Mouse (Mus musculus): ENCODE results near the gene Ctcf.

Ctcf gene

DNA sequence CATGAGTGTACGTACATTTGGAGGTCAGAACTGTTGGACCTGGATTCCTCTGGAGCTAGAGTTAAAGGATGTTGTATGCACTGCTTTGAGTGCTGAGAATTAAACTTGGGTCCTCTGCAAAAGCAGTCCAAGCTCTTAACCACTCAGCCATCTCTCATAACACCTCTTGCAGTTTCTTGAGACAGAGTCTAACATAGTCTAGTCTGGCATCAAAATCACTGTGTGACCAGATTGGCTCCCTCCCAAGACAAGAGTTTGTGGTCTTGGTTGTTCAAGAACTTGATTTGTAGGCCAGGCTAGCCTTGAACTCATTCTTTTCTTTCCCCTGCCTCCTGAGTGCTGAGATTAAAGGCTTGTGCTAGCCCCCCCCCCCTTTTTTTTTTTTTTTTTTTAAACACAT is 12.6 kb downstream of the Ctcf start:
- no peak for DNase-seq (ENCODE audit: low read depth, low spot score)

DNA sequence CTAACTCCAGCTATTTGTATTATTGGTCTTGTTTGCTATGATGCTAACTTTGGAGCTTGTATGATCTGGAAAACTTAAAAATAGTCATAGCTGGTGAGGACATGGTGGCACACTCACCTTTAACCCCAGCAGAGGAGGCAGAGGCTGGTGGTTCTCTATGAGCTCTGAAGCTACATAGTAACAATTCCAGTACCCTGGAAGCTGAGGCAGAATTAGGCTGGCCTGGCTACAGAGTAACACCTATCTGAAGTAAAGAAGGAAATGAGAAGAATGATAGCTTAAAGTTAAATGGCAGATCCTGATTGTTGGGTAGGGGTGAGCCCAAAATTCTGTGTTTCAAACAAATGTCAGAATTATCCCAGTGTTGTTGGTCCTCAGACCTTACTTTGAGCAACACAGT is 21.3 kb downstream of the Ctcf start:
- DNase-seq (ENCODE audit: low read depth, low spot score), result no peak

DNA sequence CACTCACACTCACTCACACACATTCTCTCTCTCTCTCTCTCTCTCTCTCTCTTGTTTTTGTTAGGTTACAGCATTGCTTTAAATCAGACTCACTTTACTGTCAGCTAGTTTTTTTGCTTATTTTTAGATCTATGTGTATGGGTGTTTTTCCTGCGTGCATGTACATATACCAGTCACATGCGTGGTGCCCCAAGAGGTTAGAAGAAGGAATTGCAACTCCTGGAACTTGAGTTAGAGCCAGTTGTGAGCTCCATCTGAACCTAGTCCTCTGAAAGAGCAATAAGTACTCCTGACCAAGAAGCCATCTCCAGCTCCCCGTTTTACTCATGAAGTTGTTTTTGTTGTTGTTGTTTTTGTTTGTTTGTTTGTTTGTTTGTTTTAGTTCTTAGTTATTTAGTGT is 24.8 kb downstream of the Ctcf start:
- peak; percentile 80 for DNase-seq (ENCODE audit: low read depth, low spot score)

DNA sequence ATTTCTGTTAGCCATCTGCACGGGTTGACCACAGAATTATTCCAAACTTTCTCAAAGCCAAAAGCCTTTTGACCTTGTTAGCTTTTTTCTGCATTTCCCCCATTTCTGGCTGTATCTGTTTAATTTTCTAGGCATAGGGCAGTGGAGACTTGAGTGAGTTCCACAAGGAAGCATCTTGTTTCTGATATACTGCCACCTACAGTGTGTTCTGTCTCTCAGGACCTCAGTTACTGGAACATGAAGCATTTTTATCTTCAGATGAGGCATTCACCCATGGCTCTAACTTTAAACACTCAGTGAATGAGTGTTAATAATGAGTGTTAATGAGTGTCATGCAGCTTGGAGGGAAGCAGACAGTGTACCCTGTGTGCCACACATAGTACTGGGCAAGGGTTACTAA is 41.5 kb downstream of the Ctcf start:
- DNase-seq (ENCODE audit: low read depth, low spot score), result no peak

DNA sequence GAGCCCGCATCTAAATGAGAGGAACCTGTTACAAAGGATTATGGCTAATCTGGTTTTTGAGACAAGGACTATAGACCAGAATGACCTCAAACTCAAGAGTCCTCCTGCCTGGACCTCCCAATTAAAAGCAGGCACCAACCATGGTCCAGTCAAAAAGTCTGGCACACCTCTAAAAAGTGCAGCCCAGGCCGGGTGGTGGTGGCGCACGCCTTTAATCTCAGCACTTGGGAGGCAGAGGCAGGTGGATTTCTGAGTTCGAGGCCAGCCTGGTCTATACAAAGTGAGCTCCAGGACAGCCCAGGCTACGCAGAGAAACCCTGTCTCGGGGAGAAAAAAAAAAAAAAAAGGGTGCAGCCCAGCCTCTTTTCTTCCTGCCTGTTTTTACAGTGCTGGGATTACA is 49.0 kb downstream of the Ctcf start:
- DNase-seq (ENCODE audit: low read depth, low spot score), result no peak

DNA sequence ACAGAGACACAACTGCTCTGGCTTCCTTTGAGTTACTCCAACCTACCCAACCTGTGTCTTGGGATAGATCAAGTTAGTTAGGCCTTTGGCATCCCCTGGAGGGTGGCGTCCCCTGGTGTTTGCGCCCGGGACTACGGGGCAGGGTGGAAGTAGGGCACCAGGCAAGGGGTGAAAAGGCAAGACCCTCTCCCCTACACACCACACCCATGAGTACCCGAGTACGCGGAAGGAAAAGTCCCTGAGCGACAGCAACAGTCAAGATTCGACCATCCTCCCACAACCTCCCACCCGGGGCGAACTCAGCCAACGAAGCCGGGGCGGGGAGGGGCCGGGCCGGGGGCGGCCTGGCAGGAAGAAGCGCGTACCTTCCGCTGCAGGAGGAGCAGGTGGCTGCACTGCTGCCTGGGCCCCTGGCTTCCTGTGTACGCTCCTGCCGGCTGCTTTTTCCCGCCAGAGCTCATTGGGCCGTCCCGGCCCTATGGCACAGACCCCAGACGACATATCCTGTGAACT is 49.5 kb downstream of the Ctcf start, which contains the start of gene Carmil2:
Carmil2 (plus strand) TSS at position 479 of the 513 bp plus-strand sequence.
- peak; percentile 87 for DNase-seq (ENCODE audit: low read depth, low spot score)

DNA sequence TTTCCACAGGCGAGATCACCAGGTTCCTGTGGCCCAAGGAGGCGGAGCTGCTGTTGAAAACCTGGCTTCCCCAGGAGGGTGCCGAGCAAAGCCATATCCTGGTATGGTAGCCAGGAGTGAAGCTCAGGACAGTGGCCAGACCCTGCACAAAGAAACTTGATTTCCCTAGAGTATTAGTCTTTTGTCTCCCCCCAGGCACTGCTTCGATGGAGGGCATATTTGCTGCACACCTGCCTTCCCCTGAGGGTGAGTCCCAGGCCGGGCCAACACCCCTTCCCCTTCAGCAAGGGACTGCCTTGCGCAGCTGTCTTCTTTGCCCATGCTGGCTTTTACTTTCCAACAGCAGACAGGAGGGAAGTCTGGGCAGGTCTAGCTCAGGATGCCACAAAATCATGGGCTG is 50.2 kb downstream of the Ctcf start:
- DNase-seq (ENCODE audit: low read depth, low spot score), result peak; percentile 54

DNA sequence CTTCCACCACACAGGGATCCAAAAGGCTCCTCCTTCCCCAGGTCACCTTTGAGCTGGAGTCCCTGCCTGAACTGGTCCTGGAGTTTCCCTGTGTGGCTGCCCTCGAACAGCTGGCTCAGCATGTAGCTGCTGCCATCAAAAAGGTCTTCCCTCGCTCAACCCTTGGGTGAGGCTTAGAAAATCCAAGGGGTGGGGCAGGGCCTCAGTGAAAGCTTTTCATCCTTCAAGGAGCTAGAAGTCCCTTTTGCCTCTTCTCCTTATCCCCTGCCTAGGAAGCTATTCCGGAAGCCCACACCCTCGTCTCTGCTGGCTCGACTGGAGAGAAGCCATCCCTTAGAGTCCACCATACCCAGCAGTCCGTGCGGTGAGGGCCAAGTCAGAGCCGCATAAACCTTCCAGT is 51.1 kb downstream of the Ctcf start:
- peak; percentile 82 for DNase-seq (ENCODE audit: low read depth, low spot score)

DNA sequence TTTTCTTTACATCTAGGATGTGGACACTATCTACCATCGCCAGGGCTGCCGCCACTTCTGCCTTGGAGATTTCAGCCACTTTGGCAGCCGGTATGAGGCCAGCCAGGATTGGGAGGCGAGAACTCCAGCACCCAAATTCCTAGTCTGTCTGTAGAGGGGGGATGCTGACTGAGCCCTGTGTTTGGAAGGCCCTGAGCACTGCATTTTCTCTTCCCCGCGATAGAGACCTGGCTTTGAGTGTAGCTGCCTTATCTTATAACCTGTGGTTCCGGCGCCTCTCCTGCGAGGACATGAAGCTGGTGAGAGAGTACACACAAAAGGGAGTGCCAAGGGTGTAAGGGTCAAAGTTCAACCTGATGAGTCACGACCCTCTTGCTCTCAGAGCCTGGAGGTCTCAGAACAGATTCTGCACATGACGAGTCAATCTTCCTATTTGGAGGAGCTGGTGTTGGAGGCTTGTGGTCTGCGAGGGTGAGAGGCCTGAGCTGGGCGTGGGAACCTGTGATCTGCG is 51.9 kb downstream of the Ctcf start:
- no peak for DNase-seq (ENCODE audit: low read depth, low spot score)

DNA sequence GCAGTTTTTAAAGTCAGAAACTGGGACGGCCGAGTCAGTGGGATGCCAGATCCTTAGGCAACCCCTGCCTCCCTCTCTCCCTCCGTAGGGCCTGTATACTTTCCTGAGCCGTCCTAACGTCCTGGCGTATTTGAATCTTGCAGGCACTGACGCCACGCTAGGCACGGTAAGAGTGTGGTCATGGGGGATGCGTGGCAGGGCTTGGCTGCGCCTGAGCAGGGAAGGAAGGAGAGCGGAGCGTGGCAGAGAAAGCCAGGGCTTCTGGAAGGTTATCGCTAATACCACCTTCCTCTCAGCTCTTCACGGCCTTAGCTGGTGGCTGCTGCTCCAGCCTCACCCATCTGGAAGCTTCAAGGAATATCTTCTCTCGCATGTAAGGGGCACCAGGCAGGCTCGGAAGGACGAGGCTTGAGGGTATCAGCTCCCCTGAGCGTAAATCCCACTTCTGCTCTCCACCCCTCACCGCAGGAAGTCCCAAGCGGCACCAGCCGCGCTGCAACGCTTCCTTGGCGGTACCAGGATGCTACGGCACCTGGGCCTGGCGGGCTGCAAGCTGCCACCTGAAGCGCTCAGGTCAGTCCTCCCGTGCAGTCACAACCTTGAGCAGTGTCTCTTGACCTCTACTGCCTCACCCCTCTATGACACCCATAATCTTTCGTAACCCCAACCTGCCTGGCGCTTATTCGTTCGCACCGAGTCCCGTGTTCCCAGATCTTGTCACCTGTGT is 53.1 kb downstream of the Ctcf start:
- DNase-seq (ENCODE audit: low read depth, low spot score), result peak; percentile 41

DNA sequence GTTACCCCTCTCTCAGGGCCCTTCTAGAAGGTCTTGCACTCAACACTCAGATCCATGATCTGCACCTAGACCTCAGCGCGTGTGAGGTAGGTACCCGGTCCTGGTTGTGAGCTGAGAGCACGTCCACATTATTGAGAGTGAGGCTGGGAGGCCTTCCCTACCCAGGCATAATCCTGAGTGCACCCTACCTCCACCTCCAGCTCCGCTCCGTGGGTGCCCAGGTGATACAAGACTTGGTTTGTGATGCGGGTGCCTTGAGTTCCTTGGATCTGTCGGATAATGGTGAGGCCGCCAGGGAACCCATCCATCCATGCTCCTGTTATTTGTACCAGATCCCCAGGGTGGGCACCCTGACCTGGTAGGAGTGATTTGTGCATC is 53.6 kb downstream of the Ctcf start:
- DNase-seq (ENCODE audit: low read depth, low spot score), result no peak

DNA sequence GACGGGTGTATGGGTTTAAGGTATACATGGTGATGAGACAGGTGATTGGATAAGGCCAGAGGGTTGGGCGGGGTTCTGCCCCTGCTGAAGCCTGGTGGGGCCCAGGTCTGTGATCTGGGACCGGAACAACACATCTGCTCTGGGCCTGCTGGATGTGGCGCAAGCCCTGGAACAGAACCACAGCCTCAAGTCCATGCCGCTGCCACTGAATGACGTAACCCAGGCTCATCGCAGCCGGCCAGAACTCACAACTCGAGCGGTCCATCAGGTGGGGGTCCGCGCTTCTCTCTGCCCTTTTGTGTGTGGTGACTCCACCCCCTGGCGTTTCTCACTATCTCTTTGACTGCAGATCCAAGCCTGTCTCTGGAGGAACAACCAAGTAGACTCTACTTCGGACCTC is 54.6 kb downstream of the Ctcf start:
- no peak for DNase-seq (ENCODE audit: low read depth, low spot score)

DNA sequence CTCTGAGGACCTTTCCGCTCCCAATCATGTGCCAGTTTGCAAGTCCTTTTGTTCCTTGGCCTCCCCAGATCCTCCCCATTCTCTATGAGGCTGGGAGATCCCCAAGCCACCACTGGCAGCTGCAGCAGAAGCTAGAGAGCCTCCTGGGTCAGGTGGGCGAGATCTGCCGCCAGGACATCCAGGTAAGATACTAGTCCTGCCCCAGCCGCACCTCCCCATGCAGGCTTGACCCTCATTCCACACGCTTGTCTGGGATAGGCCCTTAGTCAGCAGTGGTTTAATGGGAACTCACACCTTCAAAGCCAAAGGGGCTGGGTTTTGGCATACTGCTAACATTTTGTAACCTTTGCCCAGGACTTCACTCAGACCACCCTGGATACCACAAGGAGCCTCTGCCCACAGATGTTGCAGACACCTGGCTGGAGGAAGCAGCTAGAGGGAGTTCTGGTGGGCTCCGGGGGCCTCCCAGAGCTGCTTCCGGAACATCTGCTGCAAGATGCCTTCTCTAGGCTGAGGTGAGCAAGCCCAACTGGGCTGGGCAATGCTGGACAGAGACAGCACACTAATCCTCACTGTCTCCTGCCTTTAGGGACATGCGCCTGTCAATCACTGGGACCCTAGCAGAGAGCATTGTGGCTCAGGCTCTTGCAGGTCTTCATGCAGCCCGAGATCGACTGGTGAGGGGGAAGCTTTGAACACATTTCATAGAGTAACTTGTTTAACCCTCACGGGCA is 56.2 kb downstream of the Ctcf start:
- no peak for DNase-seq (ENCODE audit: low read depth, low spot score)

DNA sequence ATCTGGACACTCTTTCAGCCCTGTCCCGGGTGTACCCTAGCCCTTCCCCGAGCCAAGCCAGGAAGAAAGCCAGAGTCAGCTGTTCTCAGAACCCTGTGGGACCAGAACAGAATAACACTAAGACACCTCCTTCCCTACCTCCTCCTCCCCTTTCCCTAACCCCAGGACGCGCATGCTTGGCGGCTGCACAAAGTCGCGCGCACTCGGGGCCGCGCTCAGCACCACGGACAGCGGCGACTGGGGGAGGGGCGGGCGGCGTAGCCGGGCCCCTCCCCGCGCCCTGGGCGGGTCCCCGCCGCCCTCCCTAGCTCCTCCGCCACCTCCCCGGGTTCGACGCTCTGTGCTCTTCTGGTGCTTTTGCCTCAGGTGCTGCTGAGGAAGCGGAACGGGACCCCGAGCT is 57.3 kb downstream of the Ctcf start:
- DNase-seq (ENCODE audit: low read depth, low spot score), result peak; percentile 84

DNA sequence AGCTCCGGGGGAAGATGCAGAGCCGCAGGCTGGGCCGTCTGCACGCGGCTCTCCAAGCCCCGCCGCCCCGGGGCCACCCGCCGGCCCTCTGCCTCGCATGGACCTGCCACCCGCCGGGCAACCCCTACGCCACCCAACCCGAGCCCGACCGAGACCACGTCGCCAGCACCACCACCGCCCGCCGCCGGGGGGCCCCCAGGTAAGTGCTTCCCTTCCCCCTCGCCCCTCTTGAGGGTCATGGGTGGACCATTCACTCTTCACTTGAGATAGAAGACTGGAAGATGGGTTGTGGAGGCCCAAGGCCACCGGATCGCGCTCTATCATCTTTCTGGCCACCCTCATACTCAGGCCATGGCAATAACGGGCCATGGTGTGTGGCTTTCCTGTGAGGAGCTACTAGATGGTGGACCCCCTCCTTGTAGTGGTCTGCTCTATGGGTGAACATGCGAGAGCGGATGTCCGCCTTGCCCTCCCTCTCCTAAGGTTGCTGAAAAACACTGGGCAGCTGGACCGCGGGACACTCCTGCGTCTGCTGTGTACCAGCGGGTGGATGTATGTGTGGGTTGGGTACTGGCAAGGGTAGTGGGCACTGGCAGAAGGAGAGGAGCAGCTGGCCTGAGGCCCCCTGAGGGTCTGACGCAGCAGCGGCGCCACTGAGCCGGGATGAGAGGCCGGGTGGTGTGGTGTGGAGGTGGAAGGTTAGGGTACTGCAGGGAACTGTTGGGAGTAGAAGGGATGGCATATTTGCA is 57.9 kb downstream of the Ctcf start:
- peak; percentile 57 for DNase-seq (ENCODE audit: low read depth, low spot score)

DNA sequence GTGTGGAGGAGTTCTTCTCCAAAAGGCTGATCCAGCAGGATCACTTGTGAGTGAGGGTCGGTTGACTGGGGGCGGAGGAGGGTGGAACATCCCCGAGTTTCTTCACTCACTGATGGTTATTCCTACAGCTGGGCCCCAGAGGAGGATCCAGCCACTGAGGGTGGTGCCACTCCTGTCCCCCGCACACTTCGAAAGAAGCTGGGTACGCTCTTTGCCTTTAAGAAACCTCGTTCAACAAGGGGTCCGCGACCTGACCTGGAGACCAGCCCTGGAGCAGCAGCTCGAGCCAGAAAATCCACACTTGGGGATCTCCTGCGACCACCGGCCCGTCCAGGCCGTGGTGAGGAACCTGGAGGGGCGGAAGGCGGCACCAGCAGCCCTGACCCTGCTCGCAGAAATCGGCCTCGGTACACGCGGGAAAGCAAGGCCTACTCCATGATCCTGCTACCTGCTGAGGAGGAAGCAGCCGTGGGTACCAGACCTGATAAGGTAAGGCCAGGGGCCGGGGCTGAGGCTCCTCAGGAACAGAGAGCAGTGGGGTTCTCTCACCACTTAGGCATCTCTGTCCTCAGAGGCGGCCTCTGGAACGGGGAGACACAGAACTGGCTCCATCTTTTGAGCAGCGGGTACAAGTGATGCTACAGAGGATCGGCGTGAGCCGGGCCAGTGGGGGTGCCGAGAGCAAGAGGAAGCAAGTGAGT is 58.9 kb downstream of the Ctcf start:
- no peak for DNase-seq (ENCODE audit: low read depth, low spot score)

DNA sequence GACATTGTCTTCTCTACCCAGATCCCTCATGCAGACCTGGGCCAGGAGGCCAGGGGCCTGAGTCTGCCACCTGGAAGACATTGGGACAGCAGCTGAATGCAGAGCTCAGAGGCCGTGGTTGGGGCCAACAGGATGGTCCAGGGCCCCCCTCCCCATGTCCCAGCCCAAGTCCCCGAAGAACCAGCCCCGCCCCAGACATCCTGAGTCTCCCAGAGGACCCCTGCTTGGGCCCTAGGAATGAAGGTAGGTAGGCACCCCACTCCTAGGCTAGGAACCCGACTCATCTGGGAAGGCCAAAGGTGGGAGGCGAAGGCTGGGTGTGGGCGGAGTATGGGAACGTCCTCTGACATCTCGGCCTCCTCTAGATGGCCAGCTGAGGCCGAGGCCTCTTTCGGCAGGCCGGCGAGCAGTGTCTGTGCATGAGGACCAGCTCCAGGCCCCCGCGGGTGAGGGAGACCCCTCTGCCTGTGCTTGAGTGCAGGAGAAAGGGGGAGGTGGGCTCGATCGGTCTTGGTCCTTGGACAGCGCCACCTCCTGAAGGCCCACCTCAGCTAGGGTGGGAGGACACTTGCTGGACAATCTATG is 60.9 kb downstream of the Ctcf start:
- no peak for DNase-seq (ENCODE audit: low read depth, low spot score)

DNA sequence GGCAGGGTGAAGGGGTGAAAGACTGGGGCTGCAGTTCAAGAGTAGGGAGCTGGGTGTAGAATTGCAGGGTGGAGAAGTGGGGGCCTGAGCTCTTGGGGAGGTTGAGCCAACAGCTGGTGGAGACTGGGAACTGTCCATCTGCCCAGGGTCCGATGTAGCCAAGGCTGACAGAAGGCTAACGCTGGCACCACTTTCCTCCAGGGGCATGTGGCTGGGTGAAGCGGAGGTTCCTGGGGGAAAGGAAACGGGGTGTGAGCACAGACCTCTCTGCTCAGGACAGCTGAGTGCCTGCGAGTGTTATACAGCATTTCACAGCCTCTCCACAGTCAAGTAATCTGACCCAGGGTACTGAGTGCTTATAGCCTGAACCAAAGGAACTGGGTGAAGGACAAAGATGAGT is 62.4 kb downstream of the Ctcf start:
- DNase-seq (ENCODE audit: low read depth, low spot score), result no peak

DNA sequence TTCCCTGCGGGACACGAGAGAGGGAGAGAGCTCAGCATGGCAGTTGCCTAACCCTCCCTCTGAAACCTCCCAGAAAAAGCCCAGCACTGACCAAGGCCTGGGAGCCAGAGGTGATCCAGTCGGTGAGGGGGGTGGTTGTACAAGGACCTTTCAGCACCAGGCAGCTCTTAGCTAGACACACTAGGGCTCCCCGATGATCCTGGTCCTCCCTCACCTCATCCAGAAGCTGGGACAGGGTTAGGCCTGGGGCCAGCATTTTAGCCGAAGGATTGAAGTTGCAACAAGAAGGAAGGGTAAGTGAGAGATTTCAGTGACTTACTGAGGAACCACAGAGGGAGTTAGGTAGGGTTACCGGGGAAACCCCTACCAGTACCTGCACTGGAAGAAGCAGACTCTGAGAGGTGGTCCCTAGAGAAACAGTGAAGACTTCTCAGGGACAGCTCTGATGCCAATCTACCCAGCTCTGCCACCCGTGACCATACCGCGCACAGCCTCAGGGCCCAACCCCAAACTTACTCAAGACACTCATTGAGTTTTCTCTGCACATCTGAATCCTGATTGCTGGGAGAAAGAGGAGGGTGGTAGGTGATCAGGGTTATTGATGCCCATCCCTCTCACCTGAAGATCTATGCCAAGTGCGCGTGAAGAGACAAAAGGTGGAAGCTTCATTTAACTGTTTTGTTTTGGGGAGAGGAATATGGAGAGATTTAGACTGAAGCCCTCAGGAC is 63.3 kb downstream of the Ctcf start:
- no peak for DNase-seq (ENCODE audit: low read depth, low spot score)

DNA sequence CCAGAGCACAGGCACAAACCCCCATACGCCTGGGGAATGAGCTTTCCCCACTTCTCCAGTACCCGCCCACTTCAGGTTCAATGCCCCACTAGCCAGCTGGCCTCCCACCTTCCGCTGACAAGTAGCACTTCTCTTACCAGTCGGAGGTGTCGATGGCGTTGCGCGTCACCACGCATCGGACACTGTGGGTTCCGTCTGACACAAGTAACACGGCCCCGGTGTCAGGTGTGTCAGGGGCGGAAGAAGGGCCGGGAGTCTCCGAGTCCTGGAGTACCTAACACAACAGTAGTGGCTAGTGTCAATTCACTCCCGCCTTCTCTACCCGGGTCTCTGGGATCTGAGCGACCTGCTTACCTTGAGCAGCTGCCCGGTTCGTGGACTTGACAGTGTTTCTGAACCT is 64.2 kb downstream of the Ctcf start:
- no peak for DNase-seq (ENCODE audit: low read depth, low spot score)
